Mouse (Mus musculus) cortical plate, adult 2 months (tissue): ENCODE measurements around the gene Zfp637.

Source experiments
- CTCF ChIP-seq: fragments of 200-500 bp; IDR thresholded peaks from 2 replicates; pipeline ENCODE4 v1.5.1; 2011; ENCODE audit warnings: mild to moderate bottlenecking, control low read depth, low read length; ENCODE audit not compliant: insufficient read depth; ENCODE audit errors: extremely low read depth
- POLR2A ChIP-seq: fragments of 200-500 bp; IDR thresholded peaks from 2 replicates; pipeline ENCODE4 v1.6.1; 2011; ENCODE audit warnings: mild to moderate bottlenecking, low read length, control low read depth; ENCODE audit not compliant: insufficient read depth; ENCODE audit errors: extremely low read depth

GRCm38 (mm10) chr6:117844597-117844996, 3.6 kb downstream of the Zfp637 start:
- no peak for TF ChIP-seq CTCF
- no peak for TF ChIP-seq POLR2A
